Mouse (Mus musculus) forebrain, embryonic 14.5 days (tissue): Measurements from ENCODE around the gene Ube2t. TPM values are rescaled to one million over a fixed set of nuclear protein-coding genes. Genes with fewer than 3 reads are reported as not detected.

ENCODE experiments used
- ATAC-seq: fragments of 200-750 bp; cut with Nextera tagmentation; 2 replicates; pipeline ENCODE4 v1.8.0; 2017; ENCODE audit warnings: mild to moderate bottlenecking, moderate library complexity
- DNase-seq: peaks from one replicate; pipeline ENCODE4 v3.0.0-alpha.2; 2015; ENCODE audit warnings: low spot score
- H3K27ac ChIP-seq: fragments of 300-500 bp; sonication (generic); 2 replicates; pipeline ENCODE4 v1.5.1; 2014; ENCODE audit warnings: low read depth, mild to moderate bottlenecking, control low read depth, low read length, moderate library complexity
- H3K27me3 ChIP-seq: fragments of 300-500 bp; sonication (generic); replicated peaks from 2 replicates; pipeline ENCODE4 v1.6.1; 2014; ENCODE audit warnings: low read length, control low read depth, mixed read lengths; ENCODE audit not compliant: control insufficient read depth, insufficient read depth
- H3K36me3 ChIP-seq: fragments of 300-500 bp; sonication (generic); 2 replicates; pipeline ENCODE4 v1.6.1; 2014; ENCODE audit warnings: low read length, control low read depth; ENCODE audit not compliant: control insufficient read depth, insufficient read depth
- H3K4me1 ChIP-seq: fragments of 300-500 bp; sonication (generic); 2 replicates; pipeline ENCODE4 v1.6.1; 2014; ENCODE audit warnings: antibody characterized with exemption, low read length, control low read depth; ENCODE audit not compliant: control insufficient read depth, insufficient read depth
- H3K4me2 ChIP-seq: fragments of 300-500 bp; sonication (generic); 2 replicates; pipeline ENCODE4 v1.6.1; 2014; ENCODE audit warnings: mild to moderate bottlenecking, control low read depth, low read length
- H3K4me3 ChIP-seq: fragments of 300-500 bp; sonication (generic); 2 replicates; pipeline ENCODE4 v1.5.1; 2014; ENCODE audit warnings: low read depth, low read length, control low read depth
- H3K9ac ChIP-seq: fragments of 300-500 bp; sonication (generic); 2 replicates; pipeline ENCODE4 v1.6.1; 2014; ENCODE audit warnings: mild to moderate bottlenecking, low read length, control low read depth, moderate library complexity
- H3K9me3 ChIP-seq: fragments of 300-500 bp; sonication (generic); replicated peaks from 2 replicates; pipeline ENCODE4 v1.6.1; 2016; ENCODE audit warnings: low read length, control low read depth, mixed read lengths; ENCODE audit not compliant: control insufficient read depth
- WGBS: fragments of 180-500 bp; shearing (Covaris S2); extraction: QIAGEN DNeasy Blood & Tissue Kit; methylation state at CpG from one replicate; pipeline ENCODE4 v1.1.7; 2014; 5-methylcytosine and 5-hydroxymethylcytosine counted together
- polyA plus RNA-seq: library from polyadenylated mRNA; unstranded; fragments of >200 nt; fragmentation: Nextera tagmentation; extraction: Ambion mirVana; gene quantifications from 2 replicates; pipeline ENCODE4 v1.2.1, GENCODE M21; 2014

Gene Ube2t
- polyA plus RNA-seq: 27.5 and 33.8 TPM in 2 replicates

- H3K27me3 ChIP-seq: no peaks in the 10 kb centered on the region
- H3K9ac ChIP-seq: peak within 1 kb of the TSS; percentile 58
- DNase-seq (peak; percentile 98), ATAC-seq (peak; percentile 100)
- peak within 1 kb of the TSS; percentile 49 for H3K4me3 ChIP-seq
- H3K4me2 ChIP-seq: peak within 1 kb of the TSS; percentile 65
- WGBS: 2% methylated on average over 50 of the region's 50 CpGs
- H3K4me1 ChIP-seq: peaks cover 6% of the 10 kb centered on the region
- no peaks in the 10 kb centered on the region for H3K9me3 ChIP-seq
- no peaks in the 10 kb centered on the region; the same call in 1 of the 2 replicates for H3K36me3 ChIP-seq
- H3K27ac ChIP-seq: no peak within 1 kb of the TSS
Observed at GRCm38 (mm10) chr1:134962053-134962803, at the start of gene Ube2t. TSS of gene Ube2t (plus strand) at chr1:134962565.

GRCm38 (mm10) chr1:134913535-134913934, 48.8 kb upstream of the Ube2t start:
- no peaks in the 10 kb centered on the region for H3K36me3 ChIP-seq
- no peaks in the 10 kb centered on the region for H3K9me3 ChIP-seq
- no peaks in the 10 kb centered on the region for H3K27me3 ChIP-seq
- H3K4me2 ChIP-seq: no peak overlapping the region
- 85% methylated on average over 4 of the region's 4 CpGs for WGBS
- H3K4me1 ChIP-seq: no peaks in the 10 kb centered on the region
- no peak for ATAC-seq
- no peak for DNase-seq
- no peak overlapping the region for H3K4me3 ChIP-seq
- H3K27ac ChIP-seq: no peak overlapping the region
- H3K9ac ChIP-seq: no peak overlapping the region

GRCm38 (mm10) chr1:134915421-134915820, 46.9 kb upstream of the Ube2t start:
- no peak overlapping the region for H3K4me3 ChIP-seq
- H3K27me3 ChIP-seq: no peaks in the 10 kb centered on the region
- H3K4me2 ChIP-seq: no peak overlapping the region
- 84% methylated on average over 4 of the region's 4 CpGs for WGBS
- no peaks in the 10 kb centered on the region for H3K9me3 ChIP-seq
- no peak for DNase-seq
- no peaks in the 10 kb centered on the region for H3K36me3 ChIP-seq
- H3K9ac ChIP-seq: no peak overlapping the region
- ATAC-seq: no peak
- no peaks in the 10 kb centered on the region for H3K4me1 ChIP-seq
- H3K27ac ChIP-seq: no peak overlapping the region

- no peak overlapping the region for H3K4me3 ChIP-seq
- no peak for DNase-seq
- 90% methylated on average over 6 of the region's 6 CpGs for WGBS
Observed at GRCm38 (mm10) chr1:134919010-134919409, 43.4 kb upstream of the Ube2t start.

GRCm38 (mm10) chr1:134932431-134932830, 29.9 kb upstream of the Ube2t start:
- no peaks in the 10 kb centered on the region for H3K4me1 ChIP-seq
- ATAC-seq: no peak
- no peak overlapping the region for H3K27ac ChIP-seq
- H3K27me3 ChIP-seq: no peaks in the 10 kb centered on the region
- no peak for DNase-seq
- H3K9me3 ChIP-seq: no peaks in the 10 kb centered on the region
- WGBS: 23% methylated on average over 7 of the region's 7 CpGs
- no peak overlapping the region for H3K4me2 ChIP-seq
- no peak overlapping the region for H3K9ac ChIP-seq
- no peaks in the 10 kb centered on the region for H3K36me3 ChIP-seq
- no peak overlapping the region for H3K4me3 ChIP-seq

More at GRCm38 (mm10) chr1:134919010-134919409, 43.4 kb upstream of the Ube2t start:
- Histone ChIP-seq H3K4me2 (no peak overlapping the region), H3K9me3 (no peaks in the 10 kb centered on the region), H3K27me3 (no peaks in the 10 kb centered on the region), H3K36me3 (no peaks in the 10 kb centered on the region), H3K27ac (no peak overlapping the region), H3K4me1 (no peaks in the 10 kb centered on the region), H3K9ac (no peak overlapping the region)
- no peak for ATAC-seq

GRCm38 (mm10) chr1:134936335-134936734, 26.0 kb upstream of the Ube2t start:
- Histone ChIP-seq H3K4me3 (no peak overlapping the region), H3K36me3 (no peaks in the 10 kb centered on the region), H3K9ac (no peak overlapping the region), H3K27me3 (no peaks in the 10 kb centered on the region), H3K4me1 (no peaks in the 10 kb centered on the region), H3K27ac (no peak overlapping the region), H3K9me3 (no peaks in the 10 kb centered on the region), H3K4me2 (no peak overlapping the region)
- 92% methylated on average over 6 of the region's 6 CpGs for WGBS
- DNase-seq: no peak
- no peak for ATAC-seq

GRCm38 (mm10) chr1:134938233-134938632, 24.1 kb upstream of the Ube2t start:
- no peak overlapping the region for H3K9ac ChIP-seq
- no peaks in the 10 kb centered on the region for H3K9me3 ChIP-seq
- no peak for ATAC-seq
- H3K27ac ChIP-seq: no peak overlapping the region
- no peak for DNase-seq
- no peak overlapping the region for H3K4me3 ChIP-seq
- H3K4me2 ChIP-seq: no peak overlapping the region
- H3K27me3 ChIP-seq: no peaks in the 10 kb centered on the region
- no peaks in the 10 kb centered on the region for H3K36me3 ChIP-seq
- WGBS: 86% methylated on average over 1 of the region's 1 CpGs
- no peaks in the 10 kb centered on the region for H3K4me1 ChIP-seq

- H3K27ac ChIP-seq: no peak overlapping the region
- ATAC-seq (no peak), DNase-seq (no peak)
- no peaks in the 10 kb centered on the region for H3K27me3 ChIP-seq
- H3K36me3 ChIP-seq: no peaks in the 10 kb centered on the region
- 66% methylated on average over 4 of the region's 4 CpGs for WGBS
- H3K4me2 ChIP-seq: no peak overlapping the region
- no peak overlapping the region for H3K9ac ChIP-seq
- no peak overlapping the region for H3K4me3 ChIP-seq
- no peaks in the 10 kb centered on the region for H3K9me3 ChIP-seq
- H3K4me1 ChIP-seq: no peaks in the 10 kb centered on the region
Observed at GRCm38 (mm10) chr1:134940863-134941262, 21.5 kb upstream of the Ube2t start.

- Histone ChIP-seq H3K4me3 (no peak overlapping the region), H3K36me3 (no peaks in the 10 kb centered on the region), H3K27ac (no peak overlapping the region), H3K9me3 (no peaks in the 10 kb centered on the region), H3K4me1 (no peaks in the 10 kb centered on the region), H3K9ac (no peak overlapping the region), H3K4me2 (no peak overlapping the region), H3K27me3 (no peaks in the 10 kb centered on the region)
- WGBS: 88% methylated on average over 2 of the region's 2 CpGs
- no peak for DNase-seq
- ATAC-seq: no peak
Observed at GRCm38 (mm10) chr1:134942898-134943297, 19.5 kb upstream of the Ube2t start.
